Mouse (Mus musculus): ENCODE data around the gene Gm20422.

Gene Gm20422

DNA sequence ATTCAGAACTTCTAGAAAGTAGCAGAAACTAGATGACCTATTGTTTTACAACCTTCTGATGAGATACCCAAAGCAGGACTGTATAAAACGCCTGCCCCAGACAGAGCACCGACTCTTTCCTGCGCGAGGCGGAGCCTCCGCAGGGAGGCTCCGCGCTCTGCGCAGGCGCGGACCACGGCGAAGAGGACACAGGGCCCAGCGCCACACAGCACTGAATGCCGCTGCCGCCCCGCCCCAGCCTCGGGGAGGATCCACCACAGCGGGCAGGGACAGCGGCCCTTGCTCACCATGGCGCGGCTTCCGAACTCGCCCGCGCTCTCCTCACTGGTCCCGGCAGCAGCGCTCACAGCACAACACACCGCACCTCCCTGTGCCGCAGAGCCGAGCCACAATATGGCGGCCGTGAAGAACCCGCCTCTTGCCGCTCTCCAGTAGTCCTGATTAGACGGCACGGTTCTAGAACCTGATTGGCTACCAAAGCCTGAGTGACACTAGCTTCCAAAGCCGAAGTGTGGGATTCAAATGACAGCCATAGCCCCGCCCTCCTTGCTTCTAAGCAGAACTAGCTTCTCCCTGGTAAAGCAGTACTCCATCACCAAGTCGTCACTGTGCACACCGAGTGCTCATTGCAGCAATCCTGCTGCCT, at the start of gene Gm20422:
Gene Gm20422, minus strand, starts transcription at position 384 of the 646 bp plus-strand sequence.
- DNase-seq (ENCODE audit: low spot score) = peak; percentile 83

DNA sequence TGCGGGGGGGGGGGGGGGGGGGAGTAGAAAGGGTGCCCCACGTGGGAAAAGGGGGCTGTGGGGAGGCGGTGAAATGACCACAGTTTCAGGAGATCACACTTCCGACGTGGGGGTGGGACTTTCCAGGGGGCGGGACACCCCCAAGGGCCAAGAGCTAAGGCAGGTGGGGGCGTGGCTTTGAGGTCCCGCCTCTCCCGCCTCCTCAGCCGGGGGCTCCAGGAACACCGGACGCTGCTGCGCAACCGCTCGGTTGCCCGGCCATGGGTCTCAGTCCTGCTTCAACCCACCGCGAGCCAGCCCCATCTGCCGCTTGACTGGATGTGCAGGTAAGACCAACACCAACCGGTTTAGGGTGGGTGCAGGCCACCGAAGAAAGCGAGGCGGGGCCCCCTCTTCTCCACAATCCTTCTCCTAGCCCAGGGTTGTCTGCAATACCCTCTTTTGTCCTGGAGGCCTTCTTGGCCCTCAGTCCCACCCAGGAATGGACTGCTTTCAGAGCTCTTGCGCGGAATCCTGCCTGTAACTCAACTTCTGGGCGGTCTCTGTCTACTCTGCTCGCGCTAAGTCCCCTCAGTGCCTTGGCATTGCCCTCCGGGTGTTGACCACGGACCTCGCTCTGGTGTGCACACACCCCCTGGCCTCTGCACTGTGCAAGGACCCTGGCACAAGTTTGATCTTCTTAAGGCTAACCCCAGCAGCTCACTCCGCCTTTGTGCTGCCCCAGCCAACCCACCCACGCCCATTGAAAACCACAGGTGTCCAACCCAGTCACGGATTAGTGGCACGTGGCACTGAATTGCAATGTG, 47.9 kb upstream of the Gm20422 start, which contains the start of gene Lpar2:
Gene Lpar2, plus strand, starts transcription at position 44 of the 806 bp plus-strand sequence.
- peak; percentile 74 for DNase-seq (ENCODE audit: low spot score)

DNA sequence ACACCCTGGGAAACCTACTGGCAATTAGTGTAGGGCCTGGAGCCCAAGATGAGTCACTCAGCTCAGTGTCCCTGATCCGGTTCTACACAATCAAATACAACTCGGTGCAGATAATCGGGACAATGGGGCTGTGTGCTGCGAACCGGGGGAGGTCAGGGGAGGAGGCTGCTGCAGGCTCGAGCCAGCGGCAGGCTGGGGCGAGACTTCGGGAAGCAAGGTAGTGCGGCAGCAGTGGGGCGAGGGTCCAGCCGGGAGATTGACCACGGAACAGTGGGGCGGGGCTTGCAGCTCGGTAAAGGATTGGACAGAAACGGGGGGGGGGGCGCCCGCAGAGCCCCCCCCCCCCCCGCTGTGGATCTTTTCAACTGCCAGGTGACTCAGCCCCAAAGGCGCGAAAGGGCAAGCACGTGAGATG, 47.3 kb upstream of the Gm20422 start:
- DNase-seq (ENCODE audit: low spot score) = peak; percentile 51

DNA sequence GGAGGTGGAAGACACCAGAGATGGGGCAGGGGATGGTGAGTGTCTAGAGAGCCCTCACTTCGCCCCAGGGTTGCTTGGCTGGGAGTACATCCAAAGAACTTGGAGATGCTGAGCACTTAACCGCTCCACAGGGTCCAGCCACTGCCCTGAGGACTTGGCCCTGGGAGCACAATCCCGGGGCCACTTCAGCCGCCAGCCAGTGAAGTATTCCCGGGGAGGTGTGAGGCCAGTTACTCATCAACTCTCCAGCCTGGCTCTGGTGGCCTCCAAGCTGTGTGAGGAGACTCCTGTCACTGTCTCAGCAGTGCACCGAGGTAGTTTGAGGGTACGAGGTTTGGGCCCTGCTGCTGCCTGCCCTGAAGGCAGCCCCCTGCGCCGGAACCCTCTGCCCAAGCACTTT, 45.8 kb upstream of the Gm20422 start:
- DNase-seq (ENCODE audit: low spot score) = no peak

DNA sequence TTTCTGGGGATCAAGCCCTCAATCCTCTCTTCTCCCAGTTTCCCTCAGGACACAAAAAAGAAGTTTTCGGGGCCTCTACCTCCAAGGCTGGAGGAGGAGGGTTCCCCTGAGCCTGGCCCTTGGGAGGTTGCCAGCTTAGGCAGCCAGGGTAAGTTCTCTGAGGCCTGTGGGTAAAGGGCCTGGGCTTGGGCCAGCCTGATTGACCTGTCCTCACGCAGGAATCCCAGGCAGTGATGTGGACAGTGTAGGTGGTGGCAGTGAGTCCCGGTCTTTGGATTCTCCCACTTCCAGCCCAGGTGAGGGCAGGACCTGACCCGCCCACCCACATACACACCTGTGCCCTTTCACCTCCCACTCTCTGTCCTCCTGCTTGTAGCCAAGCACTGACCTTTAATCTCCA, 40.7 kb upstream of the Gm20422 start:
- no peak for DNase-seq (ENCODE audit: low spot score)

DNA sequence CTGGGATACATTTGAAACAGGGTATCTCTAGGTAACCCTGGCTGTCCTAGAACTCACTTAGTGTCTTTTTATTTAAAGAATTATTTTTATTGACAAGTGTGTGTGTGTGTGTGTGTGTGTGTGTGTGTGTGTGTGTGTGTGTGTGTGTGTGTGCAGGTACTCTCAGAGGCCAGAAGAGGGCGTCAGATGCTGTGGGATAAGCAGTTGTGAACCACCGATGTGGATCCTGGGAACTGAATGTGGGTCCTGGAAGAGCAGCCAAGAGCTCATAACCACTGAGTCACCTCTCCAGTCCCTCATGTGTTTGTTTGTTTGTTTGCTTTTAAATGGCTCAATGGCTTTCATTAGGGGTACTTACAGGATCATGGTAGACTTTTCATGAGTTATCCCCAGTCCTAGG, 40.2 kb upstream of the Gm20422 start:
- no peak for DNase-seq (ENCODE audit: low spot score)

DNA sequence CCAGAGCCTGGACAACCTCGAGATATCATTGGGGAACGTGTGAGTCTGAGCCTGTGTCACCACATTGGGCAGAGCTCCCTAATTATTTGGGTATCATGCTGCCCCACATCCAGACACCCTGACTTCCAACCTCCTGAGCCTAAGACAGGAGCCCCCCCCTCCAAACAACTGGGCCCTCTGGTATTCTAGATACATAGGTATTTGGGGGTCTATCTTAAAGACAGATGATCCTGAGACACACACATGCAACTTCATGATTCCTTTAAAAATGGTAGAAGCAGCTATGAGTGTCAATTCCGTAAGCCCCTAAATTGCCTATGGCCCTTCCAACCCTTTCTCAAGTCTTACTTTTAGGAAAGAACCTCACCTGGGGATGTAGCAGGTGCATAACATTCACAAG, 35.1 kb upstream of the Gm20422 start:
- DNase-seq (ENCODE audit: low spot score) = no peak

DNA sequence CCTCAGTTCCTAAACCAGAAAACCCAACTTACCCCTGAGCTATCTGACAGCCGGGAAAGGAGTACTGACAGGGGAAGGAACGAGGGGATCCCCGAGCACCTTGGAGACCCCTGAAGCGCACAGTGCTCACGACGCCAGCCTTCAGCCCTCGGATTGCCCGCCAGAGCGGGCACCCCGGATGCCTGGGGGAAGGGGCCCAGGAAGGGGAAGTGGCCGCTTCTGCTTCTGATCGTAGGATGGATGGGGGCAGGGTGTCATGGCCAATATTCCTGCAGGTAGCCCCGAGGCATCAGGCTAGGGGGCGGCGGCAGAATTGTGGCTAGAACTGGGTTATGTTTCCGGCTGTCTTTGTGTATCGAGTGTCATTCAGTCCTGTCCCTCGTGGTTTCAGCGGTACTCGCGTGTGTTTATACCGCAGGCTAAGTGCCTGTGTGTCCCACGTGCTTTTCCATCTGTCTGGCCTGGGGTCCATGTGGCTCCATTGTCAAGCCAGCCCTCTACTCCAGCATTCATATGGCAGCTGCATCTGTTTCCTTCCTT, 34.2 kb upstream of the Gm20422 start:
- peak; percentile 26 for DNase-seq (ENCODE audit: low spot score)

DNA sequence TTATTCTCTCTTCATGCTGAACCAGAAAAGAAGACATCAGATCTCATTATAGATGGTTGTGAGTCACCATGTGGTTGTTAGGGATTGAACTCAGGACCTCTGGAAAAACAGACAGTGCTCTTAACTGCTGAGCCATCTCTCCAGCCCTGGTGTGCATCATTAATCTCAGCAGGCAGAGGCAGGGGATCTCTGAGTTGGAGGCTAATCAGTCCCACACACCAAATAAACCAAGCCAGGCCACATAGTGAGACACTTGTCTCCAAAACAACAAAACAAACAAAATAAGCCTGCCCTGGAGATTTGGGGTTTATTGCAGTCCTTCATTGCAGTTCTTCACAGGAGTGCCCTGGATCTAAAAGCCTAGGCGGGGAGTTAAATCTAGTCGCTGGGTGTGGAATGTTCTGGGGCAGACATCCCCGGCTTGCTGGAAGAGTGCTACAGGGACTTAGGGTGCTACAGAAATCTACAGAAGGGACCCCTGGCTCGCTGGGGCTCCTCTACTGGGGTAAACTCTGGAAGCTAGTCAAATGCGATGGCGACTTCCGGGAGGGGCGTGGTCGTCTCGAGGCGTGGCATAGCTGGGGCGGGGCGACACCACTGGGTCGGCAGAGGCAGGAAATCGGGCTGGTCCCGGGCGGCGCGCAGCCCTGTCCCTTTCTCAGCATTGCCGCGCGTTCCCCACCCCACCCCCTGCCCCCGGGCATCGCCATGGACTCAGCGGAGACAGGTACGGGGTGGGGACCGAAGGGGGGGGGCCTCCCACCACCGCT, 33.6 kb upstream of the Gm20422 start, which contains the start of gene Gmip:
Gene Gmip, plus strand, starts transcription at position 586 of the 770 bp plus-strand sequence.
- peak; percentile 72 for DNase-seq (ENCODE audit: low spot score)

DNA sequence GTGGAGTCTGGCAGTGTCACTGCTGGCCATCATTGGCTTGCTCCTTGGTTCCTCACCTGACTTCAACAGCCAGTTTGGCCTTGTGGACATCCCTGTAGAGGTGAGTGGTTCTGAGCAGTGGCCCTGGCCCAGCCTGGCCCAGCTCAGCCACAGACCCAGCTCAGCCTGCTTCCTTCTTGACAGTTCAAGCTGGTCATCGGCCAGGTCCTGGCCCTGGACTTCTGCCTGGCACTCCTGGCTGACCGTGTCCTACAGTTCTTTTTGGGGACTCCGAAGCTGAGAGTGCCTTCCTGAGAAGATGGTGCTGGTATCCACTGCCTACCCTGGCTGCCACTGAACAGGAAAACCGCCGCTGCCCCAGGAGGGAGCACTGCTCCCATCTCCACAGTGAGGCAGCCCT, 32.5 kb upstream of the Gm20422 start:
- DNase-seq (ENCODE audit: low spot score) = no peak

DNA sequence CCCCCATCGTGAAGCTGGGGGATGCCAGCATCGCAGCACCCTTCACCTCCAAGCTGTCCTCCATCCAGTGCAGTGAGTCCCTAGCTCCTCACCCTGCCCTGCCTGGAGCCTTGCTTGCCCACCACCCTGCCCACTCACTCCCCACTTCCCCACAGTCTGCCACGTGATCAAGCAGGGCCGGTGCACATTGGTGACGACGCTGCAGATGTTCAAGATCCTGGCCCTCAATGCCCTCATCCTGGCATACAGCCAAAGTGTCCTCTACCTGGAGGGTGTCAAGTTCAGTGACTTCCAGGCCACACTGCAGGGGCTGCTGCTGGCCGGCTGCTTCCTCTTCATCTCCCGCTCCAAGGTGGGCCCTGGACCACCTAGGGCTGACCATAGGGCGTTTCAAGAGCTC, 30.8 kb upstream of the Gm20422 start:
- DNase-seq (ENCODE audit: low spot score) = peak; percentile 2

DNA sequence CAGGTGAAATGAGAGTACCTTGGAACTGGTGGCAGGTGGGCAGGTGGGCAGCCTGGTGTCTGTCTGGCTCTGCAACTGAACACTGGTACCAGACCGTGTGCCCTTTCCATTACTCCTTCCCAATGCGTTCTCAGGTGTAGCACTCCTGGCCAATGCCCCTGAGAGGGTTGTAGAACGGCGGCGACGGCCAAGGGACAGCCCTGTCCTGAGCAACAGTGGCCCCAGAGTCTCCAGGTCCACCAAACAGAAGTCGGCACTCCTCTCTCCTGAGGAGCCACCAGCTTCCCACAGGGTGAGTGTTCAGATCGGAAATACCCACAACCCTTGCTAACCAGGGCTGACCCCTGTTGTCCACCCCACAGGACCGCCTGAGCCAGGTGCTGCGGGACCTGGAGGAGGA, 30.4 kb upstream of the Gm20422 start:
- peak; percentile 5 for DNase-seq (ENCODE audit: low spot score)

DNA sequence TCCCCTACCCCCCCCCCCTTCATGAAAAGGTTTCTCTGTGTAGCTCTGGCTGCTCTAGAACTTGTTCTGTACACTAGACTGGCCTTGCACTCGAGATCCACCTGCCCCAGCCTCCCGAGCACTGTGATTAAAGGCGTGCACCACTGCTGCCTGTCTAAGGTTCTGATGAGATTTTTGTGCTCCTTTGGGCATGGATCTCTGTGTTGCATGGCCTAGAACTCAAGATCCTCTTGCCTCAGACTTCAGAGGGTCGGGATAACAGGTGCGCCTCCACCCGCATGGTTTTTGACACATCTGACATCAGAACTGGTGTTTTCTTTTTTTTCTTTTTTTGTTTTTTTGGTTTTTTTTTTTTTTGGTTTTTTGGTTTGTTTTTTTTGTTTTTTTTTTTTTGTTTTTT, 29.9 kb upstream of the Gm20422 start:
- DNase-seq (ENCODE audit: low spot score) = peak; percentile 1

DNA sequence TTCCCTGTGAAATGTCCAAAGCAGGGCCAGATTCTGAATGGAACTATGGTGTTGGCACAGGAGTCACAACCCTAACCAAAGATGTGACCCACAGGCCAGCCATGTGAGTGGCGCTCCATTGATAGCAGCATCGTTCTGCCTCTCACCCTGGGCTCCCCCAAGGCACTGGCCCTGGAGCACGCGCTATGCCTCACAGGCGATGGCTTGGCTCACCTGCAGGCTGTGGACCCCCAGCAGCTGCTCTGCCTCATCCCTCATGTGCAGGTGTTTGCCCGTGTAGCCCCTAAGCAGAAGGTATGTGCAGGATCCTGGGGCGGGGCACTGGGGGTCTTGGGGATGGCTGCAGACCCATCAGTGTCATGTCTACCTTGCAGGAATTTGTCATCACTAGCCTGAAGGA, 28.7 kb upstream of the Gm20422 start:
- peak; percentile 3 for DNase-seq (ENCODE audit: low spot score)

DNA sequence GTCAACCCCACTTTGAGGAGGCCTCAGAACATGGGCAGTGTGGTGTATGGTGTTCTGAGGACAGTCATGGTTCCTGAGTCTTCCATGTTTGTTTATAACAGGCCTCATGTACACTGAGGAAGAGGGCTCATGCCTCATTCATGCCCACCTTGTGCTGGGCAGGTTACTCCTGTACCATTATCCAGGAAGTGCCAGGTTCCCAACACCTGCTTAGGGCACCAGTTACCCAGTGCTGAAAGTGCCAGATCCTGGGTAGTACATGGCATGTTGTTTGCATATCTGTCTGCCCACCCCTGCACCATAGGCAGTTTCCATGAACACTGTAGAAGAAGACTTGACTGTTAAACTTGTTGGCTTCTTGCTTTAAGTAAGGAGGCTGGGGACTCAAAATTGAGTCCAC, 27.5 kb upstream of the Gm20422 start:
- DNase-seq (ENCODE audit: low spot score) = no peak

DNA sequence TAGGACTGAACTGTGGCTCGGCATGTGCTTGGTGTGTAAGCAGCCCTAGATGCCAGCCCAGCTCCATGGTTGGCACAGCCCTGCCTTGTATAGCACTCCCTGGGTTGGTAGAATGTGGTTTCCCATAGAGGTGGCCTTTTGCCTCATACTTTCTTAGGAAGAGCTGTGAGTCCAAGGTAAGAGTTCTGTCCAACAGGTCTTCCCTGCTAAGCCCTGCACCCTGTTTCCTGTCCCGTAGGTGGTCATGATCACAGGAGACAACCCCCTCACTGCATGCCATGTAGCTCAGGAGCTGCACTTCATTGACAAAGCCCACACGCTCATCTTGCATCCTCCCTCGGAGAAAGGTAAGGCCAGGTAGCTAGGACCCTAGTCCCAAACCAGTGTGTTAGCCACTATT, 27.1 kb upstream of the Gm20422 start:
- no peak for DNase-seq (ENCODE audit: low spot score)

DNA sequence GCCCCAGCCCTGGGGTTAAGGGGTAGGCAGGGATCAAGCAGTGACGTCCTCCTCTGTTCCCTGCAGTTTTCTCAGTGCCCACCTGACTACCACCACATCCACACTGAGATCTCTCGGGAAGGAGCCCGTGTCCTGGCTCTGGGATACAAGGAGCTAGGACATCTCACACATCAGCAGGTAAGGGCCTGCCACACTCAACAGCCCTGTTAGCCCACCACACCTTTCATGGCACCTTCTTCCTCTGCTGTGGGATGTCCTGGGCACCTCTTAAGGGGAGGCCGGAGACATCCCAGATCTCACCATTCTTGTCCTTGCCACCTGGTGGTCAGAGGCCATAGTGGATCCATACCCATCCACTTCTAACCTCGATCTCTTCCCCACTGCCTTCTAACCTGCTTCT, 25.3 kb upstream of the Gm20422 start:
- DNase-seq (ENCODE audit: low spot score) = no peak

DNA sequence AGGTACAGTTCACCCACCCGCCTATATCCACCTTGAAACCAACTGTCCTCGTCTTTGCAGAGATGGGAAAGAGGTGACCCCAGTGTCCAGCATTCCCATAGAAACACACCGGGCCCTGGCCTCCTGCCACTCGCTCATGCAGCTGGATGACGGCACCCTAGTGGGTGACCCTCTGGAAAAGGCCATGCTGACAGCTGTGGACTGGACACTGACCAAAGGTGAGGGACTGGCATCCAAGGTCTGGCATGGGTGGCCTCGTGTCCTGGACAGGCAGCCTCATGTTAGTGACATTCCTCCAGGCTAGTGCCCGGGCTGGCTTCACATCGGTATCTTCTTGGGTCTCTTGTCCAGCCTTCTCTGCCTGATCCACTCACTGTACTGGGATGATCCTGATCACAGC, 24.6 kb upstream of the Gm20422 start:
- no peak for DNase-seq (ENCODE audit: low spot score)

DNA sequence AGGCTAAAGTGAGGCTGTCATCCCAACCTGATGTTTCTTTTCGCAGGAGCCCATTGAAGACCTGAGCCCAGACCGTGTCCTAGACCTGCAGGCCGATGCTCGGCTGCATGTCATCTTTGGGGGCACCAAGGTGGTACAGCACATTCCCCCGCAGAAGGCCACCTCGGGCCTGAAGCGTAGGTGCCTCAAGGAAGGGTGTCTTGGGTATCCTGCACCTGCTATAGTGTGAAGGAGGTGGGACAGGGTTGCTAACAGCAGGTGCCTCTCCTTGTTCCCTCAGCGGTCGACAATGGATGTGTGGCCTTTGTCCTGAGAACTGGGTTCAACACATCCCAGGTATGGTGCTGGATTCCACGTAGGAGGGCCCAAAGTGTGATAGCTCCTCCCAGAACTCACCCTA, 23.0 kb upstream of the Gm20422 start:
- no peak for DNase-seq (ENCODE audit: low spot score)

DNA sequence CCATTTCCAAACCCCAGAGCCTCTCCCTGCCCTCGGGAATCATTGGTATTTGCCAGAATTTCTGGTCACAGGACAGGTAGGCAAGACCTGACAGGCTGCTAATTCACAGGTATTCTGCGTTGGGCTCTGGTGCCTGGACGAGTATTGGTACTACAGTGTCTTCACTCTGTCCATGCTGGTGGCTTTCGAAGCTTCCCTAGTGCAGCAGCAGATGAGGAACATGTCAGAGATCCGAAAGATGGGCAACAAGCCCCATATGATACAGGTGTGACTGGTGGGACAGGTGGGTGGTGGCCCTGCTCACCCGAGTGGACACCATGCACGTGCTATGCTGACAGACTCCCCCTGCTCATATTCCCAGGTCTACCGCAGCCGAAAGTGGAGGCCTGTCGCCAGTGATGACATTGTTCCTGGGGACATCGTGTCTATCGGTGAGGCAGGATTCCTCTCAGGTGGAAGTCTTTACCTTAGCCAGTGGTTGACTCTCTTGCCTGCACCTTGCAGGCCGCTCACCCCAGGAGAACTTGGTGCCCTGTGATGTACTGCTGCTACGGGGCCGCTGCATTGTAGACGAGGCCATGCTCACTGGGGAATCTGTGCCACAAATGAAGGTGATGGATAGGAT, 22.1 kb upstream of the Gm20422 start:
- no peak for DNase-seq (ENCODE audit: low spot score)

DNA sequence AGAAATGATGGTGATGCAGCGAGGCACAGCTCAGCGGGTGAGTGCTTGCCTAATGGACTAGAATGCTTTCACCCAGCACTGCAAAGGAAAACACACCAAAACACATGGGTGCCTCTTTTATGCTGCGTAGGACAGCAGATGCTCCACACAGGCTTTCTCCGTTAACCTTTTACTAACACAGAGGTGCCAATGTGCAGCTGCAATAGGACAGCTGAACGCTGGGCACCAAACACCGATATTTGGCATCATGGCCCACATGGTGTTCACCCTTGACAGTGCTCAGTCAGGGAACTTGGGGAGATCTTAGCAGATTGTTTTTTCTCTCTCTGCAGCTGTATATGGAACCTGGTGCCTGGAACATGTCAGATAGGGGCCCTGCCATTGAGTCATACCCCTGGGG, 20.2 kb upstream of the Gm20422 start:
- no peak for DNase-seq (ENCODE audit: low spot score)

DNA sequence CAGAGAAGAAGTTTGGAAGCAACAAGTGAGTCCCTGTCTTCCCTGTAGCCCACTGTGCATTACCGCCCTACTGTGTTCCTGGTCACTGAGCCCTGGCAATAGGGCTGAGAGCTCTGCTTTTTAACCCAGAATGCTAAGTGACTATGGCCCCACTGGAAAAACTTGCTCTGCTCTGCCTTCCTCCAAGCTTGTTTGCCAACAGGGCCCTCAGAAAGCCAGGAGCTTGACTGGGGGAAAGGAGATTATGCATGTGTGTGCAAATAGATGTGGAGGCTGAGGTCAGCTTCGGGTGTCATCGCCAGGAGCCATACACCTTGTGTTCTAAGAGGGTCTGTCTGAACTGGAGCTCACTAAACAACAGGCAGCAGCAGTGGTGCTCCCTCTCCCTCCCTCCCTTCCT, 19.4 kb upstream of the Gm20422 start:
- no peak for DNase-seq (ENCODE audit: low spot score)

All from ovary, postnatal 36 days (tissue).